Mouse (Mus musculus) neutrophil, adult 5-6 weeks (primary cell): ENCODE data around the gene Tmem190. TPM values are rescaled to one million over a fixed set of nuclear protein-coding genes. Genes with fewer than 3 reads are reported as not detected.
A peak's percentile ranks its signal among the peaks of the same experiment; 100 is the strongest.

Experiments
- ATAC-seq: fragments of 151-379, 151-347 bp; 2 replicates; pipeline ENCODE4 v1.8.0; 2017; ENCODE audit warnings: mild to moderate bottlenecking, moderate TSS enrichment; ENCODE audit not compliant: insufficient number of reproducible peaks, poor library complexity, low FRiP score, severe bottlenecking; ENCODE audit errors: extremely low read depth
- total RNA-seq: library from RNA; stranded (forward); fragments of 200-1000 nt; gene quantifications from 2 replicates; pipeline ENCODE4 v1.2.3, GENCODE M21; 2017

The Tmem190 gene
- not detected in 2 replicates for total RNA-seq

GRCm38 (mm10) chr7:4782759-4783158 is at the start of gene Tmem190, which contains the start of gene Il11:
Gene Tmem190 (plus strand): TSS chr7:4782937.
Gene Il11 (minus strand): TSS chr7:4782859.
- no peak for ATAC-seq

- ATAC-seq: no peak
Measured at GRCm38 (mm10) chr7:4732968-4733392, 49.8 kb upstream of the Tmem190 start.

- ATAC-seq: no peak
Measured at GRCm38 (mm10) chr7:4739041-4739543, 43.6 kb upstream of the Tmem190 start.

GRCm38 (mm10) chr7:4739544-4740275 is 43.0 kb upstream of the Tmem190 start, which contains the start of gene Kmt5c:
Gene Kmt5c (plus strand): TSS chr7:4740115.
- peak; percentile 91 for ATAC-seq

- no peak for ATAC-seq
Measured at GRCm38 (mm10) chr7:4740309-4740727, 42.4 kb upstream of the Tmem190 start.

GRCm38 (mm10) chr7:4741151-4741550 is 41.6 kb upstream of the Tmem190 start:
- ATAC-seq: no peak

- ATAC-seq: no peak
Measured at GRCm38 (mm10) chr7:4741672-4742481, 40.9 kb upstream of the Tmem190 start.

- no peak for ATAC-seq
Measured at GRCm38 (mm10) chr7:4742482-4742819, 40.3 kb upstream of the Tmem190 start.

GRCm38 (mm10) chr7:4743354-4743753 is 39.4 kb upstream of the Tmem190 start:
- ATAC-seq: no peak

GRCm38 (mm10) chr7:4744886-4745285 is 37.9 kb upstream of the Tmem190 start:
- no peak for ATAC-seq

GRCm38 (mm10) chr7:4746326-4746980 is 36.3 kb upstream of the Tmem190 start:
- ATAC-seq: no peak

- ATAC-seq: no peak
Measured at GRCm38 (mm10) chr7:4747156-4747899, 35.4 kb upstream of the Tmem190 start.

GRCm38 (mm10) chr7:4748321-4748720 is 34.4 kb upstream of the Tmem190 start:
- ATAC-seq: no peak

GRCm38 (mm10) chr7:4749169-4749568 is 33.6 kb upstream of the Tmem190 start:
- ATAC-seq: no peak

- no peak for ATAC-seq
Measured at GRCm38 (mm10) chr7:4751971-4752820, 30.5 kb upstream of the Tmem190 start.

GRCm38 (mm10) chr7:4752821-4753570 is 29.7 kb upstream of the Tmem190 start, which contains the start of gene Cox6b2:
Gene Cox6b2 (minus strand): TSS chr7:4753094.
- ATAC-seq: peak; percentile 47; the same call in 1 of the 2 replicates

- ATAC-seq: no peak
Measured at GRCm38 (mm10) chr7:4759670-4760069, 23.1 kb upstream of the Tmem190 start.
